Mouse (Mus musculus) spleen, embryonic (tissue): ENCODE measurements around the gene Spaca3.

Experiments
- CTCF ChIA-PET: fragments of 350-600 bp; sonication (Branson Sonifier 250); formaldehyde crosslinking; loops from one replicate; lab custom pipeline; 2022; lab: Charles Lee

Spaca3 gene

DNA sequence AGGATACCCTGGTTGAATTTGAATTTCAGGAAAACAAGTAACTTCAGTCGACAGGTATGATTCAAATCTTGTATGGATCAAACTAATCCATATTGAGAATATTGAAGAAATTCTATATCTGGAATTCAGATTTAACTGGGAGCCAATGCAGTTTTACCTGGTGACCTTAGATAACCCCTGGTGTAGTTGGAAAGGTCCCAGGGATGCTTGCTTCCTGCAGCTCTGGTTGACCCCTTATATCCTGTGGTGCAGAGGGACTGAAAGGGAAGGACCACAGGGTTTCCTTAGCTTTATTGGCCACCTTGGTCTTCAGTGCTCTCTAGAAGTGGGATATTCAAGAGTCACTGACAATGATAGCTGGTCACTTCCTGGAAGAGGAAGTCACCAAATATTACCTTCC is 9.9 kb downstream of the Spaca3 start:
- CTCF ChIA-PET: no interaction called here

DNA sequence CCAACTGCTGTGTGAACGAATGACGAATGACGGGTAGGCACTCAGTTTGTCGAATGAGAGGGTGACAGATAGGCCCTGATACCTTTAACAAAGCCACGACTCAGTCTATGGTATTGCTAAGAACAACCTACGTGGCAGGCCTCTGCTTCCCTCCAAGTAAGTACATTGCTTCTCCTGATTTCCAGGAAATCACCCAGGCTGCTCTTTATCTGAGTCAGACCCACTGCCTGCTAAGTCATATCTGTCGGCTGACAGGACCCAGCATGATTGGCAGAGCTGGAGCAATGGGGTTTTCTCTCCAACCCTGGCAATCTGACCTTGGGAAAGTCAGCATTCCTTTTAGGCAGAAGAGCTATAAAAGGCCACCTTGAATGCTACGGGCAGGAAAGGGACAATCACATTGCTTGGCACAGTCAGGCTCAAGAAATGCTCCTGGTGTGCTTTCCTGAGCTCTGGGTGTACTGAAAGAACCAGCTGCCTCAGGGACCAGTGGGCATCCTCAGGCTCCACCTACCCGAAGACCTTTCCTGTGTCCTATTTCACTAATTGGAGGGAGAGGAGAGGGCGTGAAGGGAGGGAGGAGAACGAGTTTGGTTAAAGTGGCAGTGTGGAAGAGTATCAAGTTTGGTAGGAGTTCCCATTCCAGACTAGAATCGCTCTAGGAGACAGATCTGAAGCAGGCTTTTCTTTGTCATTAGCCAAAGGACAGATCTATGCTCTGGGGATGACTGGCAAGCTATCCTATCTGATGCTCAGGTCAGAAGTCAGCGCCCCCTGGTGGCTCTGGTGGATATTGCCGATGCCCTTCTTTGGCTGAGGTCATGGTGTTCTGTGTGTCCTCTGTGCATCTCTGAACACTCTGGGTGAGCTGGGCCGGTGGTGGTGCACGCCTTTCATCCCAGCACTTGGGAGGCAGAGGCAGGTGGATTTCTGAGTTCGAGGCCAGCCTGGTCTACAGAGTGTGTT is 14.6 kb downstream of the Spaca3 start:
- CTCF ChIA-PET: no interaction called here

DNA sequence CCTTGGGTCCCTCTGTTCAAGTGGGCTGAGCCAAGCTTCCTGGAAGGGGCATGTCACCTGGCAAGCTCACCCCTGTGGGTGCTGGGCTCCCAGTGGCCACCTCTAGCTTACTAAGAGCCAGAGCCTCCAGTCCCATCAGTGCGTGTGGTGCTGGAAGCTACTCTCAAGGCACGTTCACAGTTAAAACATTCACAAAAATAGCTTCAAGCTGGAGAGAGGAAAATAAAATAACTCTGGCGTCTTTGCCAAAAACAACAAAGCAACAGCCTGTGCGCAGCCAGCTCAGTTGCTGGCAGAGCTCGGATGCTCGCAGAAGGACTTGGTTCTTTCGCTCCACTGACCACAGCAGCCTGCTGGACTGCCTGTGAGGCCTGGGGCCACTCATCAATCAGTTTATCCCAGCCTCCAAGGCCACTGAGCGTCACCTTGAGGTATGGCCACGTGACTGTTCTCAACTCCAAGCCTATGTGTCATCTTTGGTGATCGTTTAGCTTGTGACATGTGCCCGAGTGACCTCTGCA is 19.0 kb downstream of the Spaca3 start:
- CTCF ChIA-PET: no interaction called here

DNA sequence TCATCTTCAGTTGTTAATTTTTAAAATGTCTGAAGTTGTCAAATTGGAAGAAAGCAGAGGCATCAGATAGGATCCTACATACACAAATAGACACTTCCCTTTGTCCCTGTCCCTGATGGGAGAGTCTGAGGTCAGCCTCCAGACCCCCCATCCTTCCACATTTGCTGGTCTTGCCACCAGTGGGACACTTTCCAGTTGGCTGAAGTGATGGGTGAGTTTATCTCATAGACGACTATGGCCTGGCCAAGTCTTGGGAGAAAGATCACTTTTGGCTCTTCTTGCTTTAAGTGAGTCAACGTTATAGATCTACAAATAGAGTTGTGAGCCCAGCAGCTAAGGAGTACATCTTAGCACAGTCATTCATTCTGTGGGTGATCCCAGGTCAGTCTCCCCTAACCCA is 19.9 kb downstream of the Spaca3 start:
- CTCF ChIA-PET: no interaction called here

DNA sequence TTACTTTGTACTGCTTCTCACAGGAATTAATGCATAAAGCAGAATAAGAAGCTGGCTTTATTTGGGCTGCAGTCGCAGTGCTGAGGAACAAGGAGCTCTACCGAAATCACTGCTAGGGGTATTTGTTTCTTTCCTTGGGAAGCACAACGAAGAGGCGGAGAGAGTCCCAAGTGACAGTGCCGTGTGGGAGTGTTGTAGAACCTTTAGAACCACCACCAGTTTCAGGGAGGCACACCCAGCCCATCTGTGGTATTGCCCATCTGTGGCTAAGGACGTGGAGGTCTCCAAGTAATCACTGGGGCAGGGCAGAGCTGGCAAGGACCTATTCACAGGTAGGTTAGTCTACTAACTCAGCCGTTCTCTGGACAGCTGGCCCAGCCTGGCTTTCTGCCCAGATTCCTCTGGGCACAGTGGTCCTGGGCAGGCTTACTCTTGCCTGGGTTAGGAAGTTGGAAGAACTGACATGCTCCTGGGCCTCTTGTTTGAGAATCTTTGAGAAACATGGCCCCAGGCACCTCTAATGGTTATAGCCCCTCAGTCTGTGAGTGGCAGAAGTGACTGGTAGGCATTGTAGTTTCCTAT is 24.2 kb downstream of the Spaca3 start:
- CTCF ChIA-PET: no interaction called here

DNA sequence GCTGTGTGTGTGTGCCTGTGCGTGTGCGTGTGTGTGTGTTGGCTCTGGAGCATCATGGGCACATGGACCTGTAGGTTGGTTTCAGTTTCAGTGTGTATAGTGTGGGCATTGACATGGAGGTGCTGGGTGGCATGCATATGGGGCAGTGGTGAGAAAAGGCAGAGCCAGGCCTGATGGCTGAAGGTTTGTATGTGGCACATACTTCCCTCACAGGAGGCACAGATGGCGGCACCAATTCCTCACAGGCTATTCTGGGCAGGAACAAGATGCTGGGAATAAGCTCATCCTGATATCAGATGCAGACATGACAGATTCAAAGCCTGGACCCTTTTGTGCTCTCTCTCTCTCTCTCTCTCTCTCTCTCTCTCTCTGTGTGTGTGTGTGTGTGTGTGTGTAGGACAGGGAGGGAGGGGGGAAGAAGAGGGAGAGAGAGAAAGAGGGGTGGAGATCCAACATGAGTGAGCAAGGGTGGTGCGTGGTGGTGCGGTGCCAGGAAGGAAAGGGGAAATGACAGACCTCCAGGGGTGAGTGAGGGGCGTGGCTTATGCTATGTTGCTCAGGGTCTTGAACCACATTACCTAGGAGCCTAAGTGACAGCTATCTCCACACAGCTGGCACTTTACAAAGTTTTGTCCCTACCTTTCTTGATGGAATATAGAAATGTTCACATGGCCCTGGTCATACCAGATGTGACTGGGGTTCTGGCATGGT is 26.5 kb downstream of the Spaca3 start:
- CTCF ChIA-PET: no interaction called here

DNA sequence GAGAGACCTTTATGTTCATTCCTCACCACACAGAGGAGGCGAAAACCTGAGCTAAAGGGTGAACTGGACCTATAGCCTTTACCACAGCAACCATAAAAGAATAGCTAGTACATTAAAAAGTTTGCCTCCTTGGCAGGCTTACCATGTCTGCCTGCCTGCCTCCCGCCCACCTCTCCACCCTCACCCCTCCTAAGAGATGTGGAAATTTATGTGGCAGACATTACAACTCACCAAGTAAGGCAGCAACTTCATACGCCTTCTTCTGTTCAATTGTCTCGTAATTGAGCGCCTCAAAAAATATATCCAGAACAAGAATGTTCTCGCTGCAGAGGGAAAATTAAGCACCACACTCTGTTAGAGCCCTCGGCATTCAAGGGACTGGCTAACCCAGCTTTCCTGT is 28.2 kb downstream of the Spaca3 start:
- CTCF ChIA-PET: no interaction called here

DNA sequence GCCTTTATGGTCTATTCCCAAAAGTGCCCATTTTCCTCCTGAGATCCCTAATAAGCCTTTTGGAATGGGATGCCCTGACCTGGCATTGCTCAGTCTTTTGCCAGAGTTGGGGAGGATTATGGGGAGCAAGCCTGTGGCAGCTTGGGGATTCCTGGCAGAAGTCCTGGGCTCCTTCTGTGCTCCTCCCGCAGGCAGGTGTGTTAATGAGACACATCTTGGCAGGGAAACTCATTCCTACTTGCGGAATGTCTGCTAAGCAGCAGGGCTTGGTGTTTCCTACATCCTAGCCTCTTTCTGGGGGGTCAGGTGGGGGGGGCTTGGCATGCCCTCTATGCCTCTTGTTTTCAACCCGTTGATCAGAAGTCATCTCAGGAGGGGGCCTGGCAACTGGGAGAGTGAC is 28.9 kb downstream of the Spaca3 start:
- CTCF ChIA-PET: no interaction called here

DNA sequence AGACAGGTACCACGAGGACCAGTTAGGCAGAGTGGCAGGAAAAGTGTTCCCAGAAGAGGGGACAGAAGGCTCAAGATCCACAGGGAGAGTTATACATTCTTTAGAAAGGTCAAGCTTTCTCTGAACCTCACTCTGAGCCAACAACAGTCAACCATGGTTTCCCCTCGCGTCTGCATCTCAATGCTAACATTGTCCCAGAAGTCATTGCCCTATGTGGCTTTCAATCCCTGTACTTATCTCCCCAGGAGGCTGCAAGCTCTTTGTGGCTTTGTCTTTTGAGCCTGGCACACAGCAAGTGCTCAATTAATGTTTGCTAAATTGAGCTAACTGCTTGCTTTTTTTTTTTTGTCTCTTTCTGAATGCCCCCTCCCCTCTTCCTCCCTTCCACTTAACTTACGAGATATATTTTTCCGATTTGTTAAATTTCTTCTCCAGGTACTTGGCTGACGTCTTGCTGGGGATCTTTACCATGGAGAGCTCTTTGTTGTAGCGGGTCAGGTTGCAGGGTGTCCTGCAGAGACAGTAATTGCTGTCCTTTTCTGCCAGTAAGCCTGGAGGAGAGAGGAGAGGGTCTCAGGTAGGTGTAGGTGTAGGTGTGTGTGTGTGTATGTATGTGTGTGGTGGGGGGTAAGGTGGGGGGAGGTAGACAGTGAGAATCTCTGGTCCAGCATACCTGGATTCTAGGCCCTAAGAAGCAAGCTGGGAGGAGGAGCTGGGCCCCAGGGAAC is 31.3 kb downstream of the Spaca3 start:
- CTCF ChIA-PET: no interaction called here

DNA sequence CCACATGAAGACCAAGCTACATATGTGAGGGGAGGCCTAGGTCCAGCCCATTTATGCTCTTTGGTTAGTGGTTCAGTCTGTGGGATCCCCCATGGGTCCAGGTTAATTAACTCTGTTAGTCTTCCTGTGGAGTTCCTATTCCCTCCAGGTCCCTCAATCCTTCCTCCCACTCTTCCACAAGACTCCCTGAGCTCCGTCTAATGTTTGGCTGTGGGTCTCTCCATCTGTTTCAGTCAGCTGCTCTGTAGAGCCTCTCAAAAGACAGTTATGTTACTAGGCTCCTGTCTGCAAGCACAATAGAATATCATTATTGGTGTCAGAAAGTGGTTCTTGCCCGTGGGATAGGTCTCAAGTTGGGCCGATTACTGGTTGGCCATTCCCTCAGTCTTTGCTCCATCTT is 37.7 kb downstream of the Spaca3 start:
- CTCF ChIA-PET: no interaction called here

DNA sequence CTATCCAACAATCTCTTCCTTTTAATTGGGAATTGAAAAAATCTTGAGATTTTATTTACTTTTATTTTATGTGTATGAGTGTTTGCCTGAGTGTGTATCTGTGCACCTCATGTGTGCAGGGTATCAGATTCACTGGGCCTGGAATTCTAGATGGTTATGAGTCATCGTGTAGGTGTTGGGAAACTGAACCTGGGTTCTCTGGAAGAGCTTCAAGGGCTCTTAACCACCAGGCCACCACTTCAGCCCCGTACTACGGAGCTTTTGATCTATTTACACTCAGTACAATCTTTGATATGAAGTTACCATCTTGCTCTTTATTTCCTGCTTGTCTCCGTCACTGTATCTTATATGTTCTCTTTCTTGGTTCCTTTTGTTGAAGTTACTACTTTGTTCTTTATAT is 42.4 kb downstream of the Spaca3 start:
- CTCF ChIA-PET: no interaction called here

DNA sequence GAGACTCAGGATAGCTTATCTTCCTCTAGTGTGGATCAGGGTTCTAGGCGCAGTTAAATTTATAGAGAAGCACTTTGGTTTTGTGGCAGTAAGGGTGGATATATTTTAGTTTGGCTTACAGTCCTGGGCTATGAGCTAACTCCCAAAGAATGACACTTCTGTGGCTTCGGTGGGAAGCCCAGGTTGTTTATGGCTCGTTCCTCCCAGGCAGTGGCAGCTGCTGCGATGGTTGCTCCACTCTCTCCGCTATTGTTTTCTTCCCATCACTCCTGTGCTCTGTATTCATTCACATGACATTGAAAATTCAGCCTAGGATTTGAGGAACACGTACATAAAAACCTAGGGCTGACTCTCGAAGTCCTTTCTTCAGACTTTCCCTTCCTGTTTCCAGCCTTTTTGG is 44.5 kb downstream of the Spaca3 start:
- CTCF ChIA-PET: no interaction called here

DNA sequence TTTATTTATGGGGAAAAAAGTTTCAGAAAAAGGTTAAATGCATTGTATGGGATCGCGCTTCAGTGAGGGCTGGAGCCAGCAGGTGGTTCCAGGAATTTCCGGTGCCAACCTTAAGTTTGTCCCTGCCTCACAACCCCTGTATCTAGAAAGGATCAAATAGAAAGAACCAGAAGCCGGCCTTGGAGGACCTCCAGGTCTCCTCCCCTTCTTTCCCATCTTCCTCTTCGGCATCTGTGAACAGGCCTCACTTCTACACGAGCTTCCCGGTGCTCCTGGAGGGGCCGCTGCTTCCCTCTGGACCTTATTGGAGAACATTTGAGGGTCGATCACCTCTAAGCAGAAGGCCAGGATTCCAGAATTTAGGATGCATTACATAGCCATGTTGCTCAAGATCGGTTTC is 45.3 kb downstream of the Spaca3 start:
- CTCF ChIA-PET: no interaction called here

DNA sequence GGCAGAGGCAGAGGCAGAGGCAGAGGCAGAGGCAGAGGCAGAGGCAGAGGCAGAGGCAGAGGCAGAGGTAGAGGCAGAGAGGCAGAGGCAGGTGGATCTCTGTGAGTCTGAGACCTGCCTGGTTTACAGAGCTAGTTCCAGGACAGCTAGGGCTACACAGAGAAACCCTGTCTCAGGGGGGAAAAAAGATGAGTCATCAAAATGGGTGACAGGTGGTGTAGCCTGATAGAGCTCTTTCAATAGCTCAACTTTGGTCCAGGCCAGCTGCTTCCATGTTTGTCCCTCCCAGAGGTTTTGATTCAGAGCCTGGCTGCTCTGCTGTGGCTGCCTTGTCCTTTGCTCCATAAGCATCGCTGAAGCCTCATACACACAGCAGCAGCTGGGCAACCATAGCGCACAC is 46.4 kb downstream of the Spaca3 start:
- CTCF ChIA-PET: no interaction called here

DNA sequence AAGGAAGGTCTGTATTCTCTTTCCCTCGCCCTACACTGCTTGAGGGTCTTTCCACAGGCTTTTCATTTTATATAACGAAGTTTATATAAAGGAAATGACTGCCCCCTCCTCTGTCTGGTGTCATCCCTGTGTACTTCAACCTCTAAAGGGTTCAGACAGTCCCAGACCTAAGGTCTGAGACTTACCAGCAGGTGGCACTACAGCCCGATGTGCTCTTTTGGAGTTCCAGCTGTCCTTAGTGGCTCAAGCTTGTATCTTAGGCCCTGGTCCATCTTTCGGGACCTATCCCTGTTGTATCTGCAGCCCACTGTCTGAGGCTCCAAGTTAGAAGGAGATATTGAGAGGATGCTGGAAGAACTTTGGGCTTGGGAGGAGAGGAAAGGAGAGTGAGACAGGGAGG is 48.3 kb downstream of the Spaca3 start:
- CTCF ChIA-PET: no interaction called here

DNA sequence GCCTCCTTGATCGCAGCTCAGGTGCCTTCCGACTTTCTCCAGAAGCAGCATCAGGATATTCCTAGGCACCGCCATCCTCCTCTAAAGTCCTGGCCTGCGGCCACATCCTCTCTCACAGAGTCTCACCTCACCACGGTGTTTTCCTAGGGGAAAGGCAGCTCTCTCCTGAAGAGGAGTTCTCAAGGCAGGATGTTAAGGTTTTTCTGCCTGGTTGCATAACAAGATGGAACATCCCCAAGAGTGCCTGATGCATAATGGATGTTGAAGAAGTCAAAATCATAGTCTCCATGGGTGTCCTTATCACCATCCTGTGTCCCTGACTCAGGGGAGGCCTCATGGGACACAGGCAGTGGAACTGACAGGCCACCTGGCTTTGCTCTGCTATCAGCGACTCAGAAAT is 49.7 kb downstream of the Spaca3 start:
- CTCF ChIA-PET: no interaction called here

DNA sequence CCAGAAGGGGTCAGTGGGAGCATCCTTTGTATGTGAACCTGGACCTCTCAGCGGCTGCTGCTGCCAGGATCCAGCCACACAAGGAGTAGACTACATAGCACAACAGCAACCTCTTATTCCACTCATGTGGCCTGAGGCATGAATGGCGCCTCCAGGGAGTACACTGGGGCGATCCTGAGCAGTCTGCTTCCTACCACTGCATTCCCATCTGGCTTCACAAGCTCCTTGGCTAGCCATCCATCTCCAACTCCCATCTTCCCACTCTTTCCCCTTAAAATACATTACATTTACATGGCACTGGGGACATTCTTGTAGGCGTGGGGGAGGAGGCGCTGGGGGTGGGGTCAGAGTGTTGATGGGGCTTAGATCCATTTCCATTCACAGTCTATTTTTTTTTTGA is 54.6 kb downstream of the Spaca3 start:
- CTCF ChIA-PET: no interaction called here

DNA sequence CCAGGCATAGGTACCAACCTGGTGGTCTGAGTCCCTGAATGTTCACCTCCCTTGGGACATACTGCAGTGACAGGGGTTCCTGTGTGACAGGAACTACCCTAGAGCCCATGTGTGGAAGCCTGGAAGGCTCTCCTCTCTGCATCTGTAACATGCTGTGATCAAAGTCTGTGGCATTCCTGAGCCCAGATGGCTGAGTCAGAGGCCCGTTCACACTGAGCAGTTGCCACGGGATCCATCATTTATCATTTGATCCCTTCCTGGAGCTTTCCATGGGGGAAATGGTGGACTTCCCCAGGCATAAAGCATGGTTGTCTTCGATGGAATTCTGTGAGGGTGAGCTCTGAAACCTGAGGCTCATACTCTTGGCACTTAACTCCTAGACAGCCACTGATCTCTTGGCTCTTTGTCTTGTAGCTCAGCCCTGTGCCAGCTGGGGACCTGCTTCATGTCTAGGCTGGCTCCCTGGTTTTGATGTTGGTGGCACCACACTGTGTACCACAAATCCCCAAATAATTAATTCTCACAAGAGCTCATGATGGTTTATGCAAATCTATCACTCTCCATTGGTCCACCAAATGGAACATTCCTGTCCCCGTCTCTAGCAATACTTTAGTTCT is 55.4 kb downstream of the Spaca3 start:
- CTCF ChIA-PET: no interaction called here
